Comparison of ENCODE assay signal across 10 mouse cellular contexts in the genomic region with DNA sequence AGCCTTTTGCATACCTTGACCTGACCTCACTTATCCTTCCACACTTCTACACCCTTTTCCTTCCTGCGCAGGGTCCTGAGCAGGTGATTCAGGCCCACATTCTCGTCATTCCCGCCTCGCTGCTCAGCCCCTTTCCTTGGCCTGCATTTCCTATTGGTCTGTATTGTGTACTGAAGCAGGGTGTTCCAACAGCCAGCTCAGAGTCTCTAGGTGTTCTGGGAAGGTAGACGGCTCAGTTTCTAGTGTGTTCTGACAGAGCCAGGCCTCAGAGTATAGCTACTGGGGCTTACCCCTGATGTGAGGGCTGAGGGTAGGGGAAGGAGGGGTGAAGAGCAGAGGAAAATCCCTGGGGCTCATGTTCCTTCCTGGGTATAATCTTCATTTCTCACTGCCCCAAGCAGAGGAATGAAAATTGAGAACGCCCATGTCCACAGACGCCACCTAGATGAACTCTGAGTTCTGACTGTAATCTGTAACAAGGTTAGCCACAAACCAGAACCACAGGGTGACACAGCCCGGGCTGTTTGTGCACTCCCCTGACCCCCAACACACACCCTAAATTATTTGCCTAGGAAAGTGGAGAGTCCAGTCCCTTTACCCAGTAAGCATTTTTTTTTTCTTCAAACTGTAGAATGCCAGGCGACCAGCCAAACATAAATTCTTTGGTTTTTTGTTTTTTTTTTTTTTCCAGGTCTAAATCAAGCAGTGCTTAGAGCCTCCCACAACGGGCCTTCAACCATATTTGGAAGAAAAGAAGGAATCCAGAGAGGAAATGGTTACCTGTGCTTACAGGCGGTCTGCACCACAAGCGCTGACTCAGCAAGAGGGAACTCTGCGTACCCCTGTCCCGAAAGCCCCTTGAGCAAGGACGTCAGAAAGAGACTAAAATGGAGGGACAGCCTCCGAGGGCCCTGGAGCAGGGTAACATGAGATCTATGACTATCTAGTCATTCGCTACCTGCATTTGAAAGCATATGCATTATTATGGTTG.
DNase-seq lines count a peak whose midpoint lies in the region; ATAC-seq and TF ChIP-seq lines count a peak whose summit lies in the region.
"Had no signal": no experiment of that assay in that cellular context is flagged by ENCODE, and none has a peak within 500 bp of the region (broad histone marks: within the 10 kb centered on the region; RNA-seq: fewer than 3 reads in every experiment).

No protein-coding gene starts in this region.

- H3K9ac ChIP-seq in midbrain, embryonic 11.5 days (ENCODE audit: low read length) = no peak overlapping the region
- no peak overlapping the region for H3K9ac ChIP-seq in embryonic facial prominence, embryonic 15.5 days
- H3K9ac ChIP-seq: liver, embryonic 14.5 days had no signal

- no peaks in the 10 kb centered on the region for H3K9me3 ChIP-seq in midbrain, embryonic 10.5 days (replicated peaks)
- H3K9me3 ChIP-seq in midbrain, embryonic 11.5 days (ENCODE audit: control insufficient read depth, low read length) = no peaks in the 10 kb centered on the region
- H3K9me3 ChIP-seq in embryonic facial prominence, embryonic 15.5 days (replicated peaks) = no peaks in the 10 kb centered on the region
- H3K9me3 ChIP-seq: heart, embryonic 10.5 days had no signal

- H3K27me3 ChIP-seq in cerebellum, adult 2 months (ENCODE audit: control insufficient read depth, insufficient read depth, low read length) = no peaks in the 10 kb centered on the region
- peaks cover 37% of the 10 kb centered on the region for H3K27me3 ChIP-seq in midbrain, embryonic 10.5 days (ENCODE audit: low read depth, poor library complexity, severe bottlenecking)
- no peaks in the 10 kb centered on the region; the same call in 1 of the 2 replicates for H3K27me3 ChIP-seq in midbrain, embryonic 11.5 days (ENCODE audit: control insufficient read depth, insufficient read depth, low read length)
- no peaks in the 10 kb centered on the region for H3K27me3 ChIP-seq in embryonic facial prominence, embryonic 15.5 days
- no peaks in the 10 kb centered on the region for H3K27me3 ChIP-seq in splenic B cell, adult 2 months (ENCODE audit: control insufficient read depth, insufficient read depth, low read length, poor library complexity, severe bottlenecking)

- no peaks in the 10 kb centered on the region for H3K36me3 ChIP-seq in midbrain, embryonic 10.5 days
- no peaks in the 10 kb centered on the region for H3K36me3 ChIP-seq in midbrain, embryonic 11.5 days (ENCODE audit: control insufficient read depth, insufficient read depth, low read length)
- no peaks in the 10 kb centered on the region for H3K36me3 ChIP-seq in embryonic facial prominence, embryonic 15.5 days
- H3K36me3 ChIP-seq in splenic B cell, adult 2 months (ENCODE audit: control insufficient read depth, insufficient read depth, low read length, poor library complexity, severe bottlenecking) = no peaks in the 10 kb centered on the region
- H3K36me3 ChIP-seq: heart, embryonic 10.5 days had no signal

- TF ChIP-seq POLR2A in cerebellum, adult 2 months (IDR thresholded peaks at IDR 0.05; ENCODE audit: borderline replicate concordance, insufficient read depth, low read length) = no peak

- H3K27ac ChIP-seq in cerebellum, adult 2 months (ENCODE audit: insufficient read depth, low read length) = no peak overlapping the region
- no peak overlapping the region for H3K27ac ChIP-seq in midbrain, embryonic 10.5 days (replicated peaks)
- no peak overlapping the region for H3K27ac ChIP-seq in midbrain, embryonic 11.5 days (ENCODE audit: low read depth, low read length)
- H3K27ac ChIP-seq in embryonic facial prominence, embryonic 15.5 days (replicated peaks) = peak overlapping the region; percentile 34; the same call in 1 of the 2 replicates
- H3K27ac ChIP-seq: heart, embryonic 10.5 days; liver, embryonic 14.5 days had no signal

- WGBS in cerebellum, adult 2 months = 90% methylated on average over 17 of the region's 17 CpGs
- WGBS in midbrain, embryonic 10.5 days = 66% methylated on average over 17 of the region's 17 CpGs
- 67% methylated on average over 17 of the region's 17 CpGs for WGBS in midbrain, embryonic 11.5 days
- 44% methylated on average over 17 of the region's 17 CpGs for WGBS in embryonic facial prominence, embryonic 15.5 days

- no peak overlapping the region for H3K4me3 ChIP-seq in cerebellum, adult 2 months (replicated peaks; ENCODE audit: insufficient read depth, low read depth, low read length)
- H3K4me3 ChIP-seq in midbrain, embryonic 10.5 days = peak overlapping the region; percentile 44
- no peak overlapping the region for H3K4me3 ChIP-seq in midbrain, embryonic 11.5 days (ENCODE audit: low read depth, low read length)
- no peak overlapping the region for H3K4me3 ChIP-seq in embryonic facial prominence, embryonic 15.5 days (replicated peaks)

- DNase-seq in cerebellum, adult 9-11 months = peak; percentile 30
- no peak for DNase-seq in cerebellum, adult 2 months
- DNase-seq in midbrain, embryonic 10.5 days (ENCODE audit: low spot score) = no peak
- DNase-seq in midbrain, embryonic 11.5 days (ENCODE audit: low spot score, missing footprints) = no peak
- peak; percentile 50 for DNase-seq in splenic B cell, adult 2 months (ENCODE audit: low read depth, low spot score)
- no peak for DNase-seq in frontal cortex, postnatal 25 days (ENCODE audit: low spot score in 2 of 2)
- DNase-seq in testis, postnatal 10 days (ENCODE audit: low spot score) = no peak

- ATAC-seq in midbrain, embryonic 11.5 days (ENCODE audit: low FRiP score) = no peak
- peak; percentile 53; the same call in 1 of the 2 replicates for ATAC-seq in embryonic facial prominence, embryonic 15.5 days (ENCODE audit: insufficient number of reproducible peaks, low FRiP score, low TSS enrichment, low read depth)

- peaks cover 35% of the 10 kb centered on the region for H3K4me1 ChIP-seq in cerebellum, adult 2 months (ENCODE audit: control insufficient read depth, insufficient read depth, low read length)
- peaks cover 30% of the 10 kb centered on the region for H3K4me1 ChIP-seq in midbrain, embryonic 10.5 days
- H3K4me1 ChIP-seq in midbrain, embryonic 11.5 days (ENCODE audit: control insufficient read depth, insufficient read depth, low read length) = peaks cover 10% of the 10 kb centered on the region
- peaks cover 22% of the 10 kb centered on the region for H3K4me1 ChIP-seq in embryonic facial prominence, embryonic 15.5 days

- no peak overlapping the region; the same call in 1 of the 2 replicates for H3K4me2 ChIP-seq in midbrain, embryonic 11.5 days
- H3K4me2 ChIP-seq in embryonic facial prominence, embryonic 15.5 days (replicated peaks) = 0 out of 2 replicates have a peak overlapping the region, but pooled peaks have one; percentile 17

- no peak for TF ChIP-seq CTCF in cerebellum, adult 2 months (IDR thresholded peaks at IDR 0.05; ENCODE audit: borderline replicate concordance, insufficient read depth, low read depth, low read length)

Comparison
In these comparisons a context has a peak if more than half of its experiments do, and no peak if none do; other contexts are left out.
1. DNase-seq: peak in cerebellum, adult 9-11 months (single experiment) and splenic B cell, adult 2 months (single experiment); none in cerebellum, adult 2 months (0 of 2), midbrain, embryonic 10.5 days (single experiment), midbrain, embryonic 11.5 days (single experiment), frontal cortex, postnatal 25 days (0 of 2) and testis, postnatal 10 days (single experiment).